Mouse (Mus musculus) kidney, postnatal 25 days (tissue): ENCODE results near the gene Mef2d.

ENCODE experiments used
- DNase-seq, 2 experiments: peaks; one replicate each; pipeline ENCODE4 v3.0.0; 2021; ENCODE audit warnings: mixed read lengths in 2 of 2

Mef2d gene

GRCm38 (mm10) chr3:88212356-88212755, 70.2 kb downstream of the Mef2d start:
- no peak for DNase-seq

- no peak for DNase-seq
These were observed 70.8 kb downstream of the Mef2d start for GRCm38 (mm10) chr3:88213019-88213418.

- DNase-seq: no peak
These were observed 72.2 kb downstream of the Mef2d start for GRCm38 (mm10) chr3:88214197-88214938.

GRCm38 (mm10) chr3:88214971-88215552, 72.9 kb downstream of the Mef2d start:
- DNase-seq: no peak

GRCm38 (mm10) chr3:88215553-88216004, 73.4 kb downstream of the Mef2d start:
- no peak for DNase-seq

- no peak for DNase-seq
These were observed 73.9 kb downstream of the Mef2d start for GRCm38 (mm10) chr3:88216116-88216515.

- DNase-seq: no peak
These were observed 74.6 kb downstream of the Mef2d start for GRCm38 (mm10) chr3:88216534-88217326.

- no peak for DNase-seq
These were observed 75.5 kb downstream of the Mef2d start for GRCm38 (mm10) chr3:88217679-88218078.

GRCm38 (mm10) chr3:88219940-88220339, 77.8 kb downstream of the Mef2d start:
- DNase-seq: no peak

- peak; percentile 83 to 90 for DNase-seq
These were observed 78.7 kb downstream of the Mef2d start for GRCm38 (mm10) chr3:88220842-88221241.
